Mouse (Mus musculus) frontal cortex, postnatal 25 days (tissue): ENCODE measurements at regions not wholly inside any gene's neighbourhood (a gene's known extent, or its start where the extent isn't known, plus 50 kb on each side); places are given as distances from the start of the nearest gene placed in this dataset.
"Not testable (repeated sequence)": the region's sequence is repeated elsewhere in the genome, so short reads cannot be mapped to it uniquely, and the experiment has no call there.

ENCODE experiments used
- DNase-seq, 2 experiments: peaks; one replicate each; pipeline ENCODE4 v3.0.0; 2022; ENCODE audit warnings: low spot score in 2 of 2

- DNase-seq = not testable (repeated sequence)
Observed at GRCm38 (mm10) chr14:53590601-53591000, 663.3 kb downstream of the Dad1 start.

GRCm38 (mm10) chr14:53582528-53582927, 671.4 kb downstream of the Dad1 start:
- DNase-seq = not testable (repeated sequence)

GRCm38 (mm10) chr14:53581734-53582133, 672.2 kb downstream of the Dad1 start:
- DNase-seq = not testable (repeated sequence)

GRCm38 (mm10) chr14:53576927-53577326, 677.0 kb downstream of the Dad1 start:
- not testable (repeated sequence) for DNase-seq

GRCm38 (mm10) chr14:53572701-53573100, 681.2 kb downstream of the Dad1 start:
- DNase-seq = not testable (repeated sequence)

- DNase-seq = no peak
Observed at GRCm38 (mm10) chr14:53562606-53563005, 691.3 kb downstream of the Dad1 start.

- DNase-seq = not testable (repeated sequence)
Observed at GRCm38 (mm10) chr14:53560146-53560545, 693.8 kb downstream of the Dad1 start.

GRCm38 (mm10) chr14:53559386-53559920, 694.5 kb downstream of the Dad1 start:
- DNase-seq = not testable (repeated sequence)

GRCm38 (mm10) chr14:53553771-53554170, 700.1 kb downstream of the Dad1 start:
- no peak for DNase-seq

- not testable (repeated sequence) for DNase-seq
Observed at GRCm38 (mm10) chr14:53547365-53547764, 706.5 kb downstream of the Dad1 start.

GRCm38 (mm10) chr14:53545351-53545750, 708.6 kb downstream of the Dad1 start:
- DNase-seq = no peak

GRCm38 (mm10) chr14:53541640-53542039, 712.3 kb downstream of the Dad1 start:
- not testable (repeated sequence) for DNase-seq

GRCm38 (mm10) chr14:53537895-53538294, 716.0 kb downstream of the Dad1 start:
- not testable (repeated sequence) for DNase-seq

- not testable (repeated sequence) for DNase-seq
Observed at GRCm38 (mm10) chr14:53523430-53523829, 730.5 kb downstream of the Dad1 start.

- DNase-seq = not testable (repeated sequence)
Observed at GRCm38 (mm10) chr14:53518954-53519353, 735.0 kb downstream of the Dad1 start.

GRCm38 (mm10) chr14:53516623-53517238, 737.2 kb downstream of the Dad1 start:
- DNase-seq = not testable (repeated sequence)

GRCm38 (mm10) chr14:53505389-53505788, 748.5 kb downstream of the Dad1 start:
- DNase-seq = peak; percentile 3 to 8

GRCm38 (mm10) chr14:53488383-53488782, 765.5 kb downstream of the Dad1 start:
- DNase-seq = not testable (repeated sequence)

GRCm38 (mm10) chr14:53487611-53488010, 766.3 kb downstream of the Dad1 start:
- not testable (repeated sequence) for DNase-seq

- DNase-seq = not testable (repeated sequence)
Observed at GRCm38 (mm10) chr14:53474170-53474569, 779.7 kb downstream of the Dad1 start.

GRCm38 (mm10) chr14:53460790-53461189, 793.1 kb downstream of the Dad1 start:
- not testable (repeated sequence) for DNase-seq

GRCm38 (mm10) chr14:53454001-53454400, 799.9 kb downstream of the Dad1 start:
- no peak for DNase-seq

GRCm38 (mm10) chr14:53439643-53440042, 814.3 kb downstream of the Dad1 start:
- not testable (repeated sequence) for DNase-seq
